Mouse (Mus musculus): ENCODE measurements around the gene 2610021A01Rik. TPM values are rescaled to one million over a fixed set of nuclear protein-coding genes. Genes with fewer than 3 reads are reported as not detected.
"Not testable (repeated sequence)": the region's sequence is repeated elsewhere in the genome, so short reads cannot be mapped to it uniquely, and the experiment has no call there.

The 2610021A01Rik gene
- polyA plus RNA-seq, 1 experiment from 2014 or later, result 14.6 TPM

DNA sequence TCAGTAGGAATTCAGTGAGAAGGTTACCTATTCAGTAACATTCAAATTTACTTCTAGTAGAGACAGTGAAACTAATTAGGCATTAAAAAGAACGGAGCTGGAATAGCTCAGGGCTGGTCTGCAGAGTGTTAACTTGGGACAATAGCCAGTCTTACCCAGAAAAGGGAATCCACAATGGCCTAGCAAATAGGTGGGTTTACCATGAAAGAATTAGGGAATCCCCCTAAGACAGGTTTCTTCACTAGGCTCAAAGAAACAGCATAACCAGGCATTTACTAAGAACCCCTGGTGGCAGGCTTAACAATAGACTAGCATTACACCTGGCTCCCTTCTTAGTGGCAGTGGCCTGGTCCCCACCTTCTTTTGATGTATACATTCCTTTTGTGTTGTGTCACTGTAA is 75.3 kb downstream of the 2610021A01Rik start:
- H3K27ac ChIP-seq (replicated peaks); DNase-seq (ENCODE audit: low spot score): not testable (repeated sequence)
- 63% methylated on average over 1 of the region's 1 CpGs for WGBS

More for the DNA sequence above, 75.3 kb downstream of the 2610021A01Rik start:
- H3K27me3 ChIP-seq (ENCODE audit: low read depth, poor library complexity, severe bottlenecking); H3K4me3 ChIP-seq; H3K4me1 ChIP-seq; H3K36me3 ChIP-seq: not testable (repeated sequence)
- peaks cover 44% of the 10 kb centered on the region for H3K9me3 ChIP-seq (replicated peaks)

Other genes starting within 250 kb of the 2610021A01Rik start
- gene AI987944, start 205.9 kb upstream of the 2610021A01Rik start, polyA plus RNA-seq (2016; fragmentation: Nextera tagmentation; extraction: Ambion mirVana), result 11.0 and 11.9 TPM in 2 replicates
- gene Vmn2r57, start 150.5 kb upstream of the 2610021A01Rik start, polyA plus RNA-seq (2016; fragmentation: Nextera tagmentation; extraction: Ambion mirVana), result 0.21 TPM in 2 replicates
- 0.04 TPM in 1 of 2 replicates, not detected in the other for gene Gm20449, start 99.8 kb upstream of the 2610021A01Rik start, polyA plus RNA-seq (2016; fragmentation: Nextera tagmentation; extraction: Ambion mirVana)
- 8.4 and 13.4 TPM in 2 replicates for gene AW146154, start 99.3 kb upstream of the 2610021A01Rik start, polyA plus RNA-seq (2016; fragmentation: Nextera tagmentation; extraction: Ambion mirVana)
- gene Gm6871, start 25.6 kb upstream of the 2610021A01Rik start, polyA plus RNA-seq (2016; fragmentation: Nextera tagmentation; extraction: Ambion mirVana), result not detected in 2 replicates
- 12.4 and 15.4 TPM in 2 replicates for gene Zfp788, start 34.0 kb downstream of the 2610021A01Rik start, polyA plus RNA-seq (2016; fragmentation: Nextera tagmentation; extraction: Ambion mirVana)

Measured in midbrain, embryonic 10.5 days (tissue).